8 mouse cellular contexts compared by ENCODE assay signal in genomic region chr10:70097291-70097901, GRCm38 (mm10). TPM values are rescaled to one million over a fixed set of nuclear protein-coding genes. Genes with fewer than 3 reads are reported as not detected.
A peak's percentile ranks its signal among the peaks of the same experiment; 100 is the strongest.
DNase-seq lines count a peak whose midpoint lies in the region; ATAC-seq and TF ChIP-seq lines count a peak whose summit lies in the region.

No protein-coding gene starts in this region.

- H3K9ac ChIP-seq in intestine, postnatal 0 days (ENCODE audit: low read depth, low read length): peak overlapping the region; percentile 82
- peak overlapping the region; percentile 91 for H3K9ac ChIP-seq in liver, embryonic 14.5 days (replicated peaks)

- H3K4me3 ChIP-seq in bone marrow macrophage, adult 2 months (ENCODE audit: insufficient read depth, low read length): peak overlapping the region; percentile 80
- peak overlapping the region; percentile 91 for H3K4me3 ChIP-seq in intestine, postnatal 0 days (ENCODE audit: low read depth, low read length)
- H3K4me3 ChIP-seq in liver, embryonic 14.5 days (ENCODE audit: insufficient read depth in 1 of 2, low read depth in 2 of 2, low read length in 2 of 2): peak overlapping the region; percentile 91 to 98

- H3K4me1 ChIP-seq in bone marrow macrophage, adult 2 months (ENCODE audit: control insufficient read depth, insufficient read depth, low read length): peaks cover 14% of the 10 kb centered on the region
- H3K4me1 ChIP-seq in intestine, postnatal 0 days (replicated peaks; ENCODE audit: control insufficient read depth, insufficient read depth, low read length): 0 out of 2 replicates have a peak, but pooled peaks cover 5% of the 10 kb centered on the region
- peaks cover 10 to 29% of the 10 kb centered on the region in 2 experiments for H3K4me1 ChIP-seq in liver, embryonic 14.5 days (replicated peaks; ENCODE audit: control insufficient read depth in 2 of 2, insufficient read depth in 2 of 2, low read length in 1 of 2)

- WGBS in intestine, postnatal 0 days: under 1% methylated on average over 53 of the region's 58 CpGs
- 0% methylated on average over 54 of the region's 58 CpGs for WGBS in liver, embryonic 14.5 days (ENCODE audit: insufficient replicate concordance)

- TF ChIP-seq POLR2A in bone marrow macrophage, adult 2 months (IDR thresholded peaks at IDR 0.05; ENCODE audit: borderline replicate concordance, low read depth, low read length): no peak

- TF ChIP-seq CTCF in bone marrow macrophage, adult 2 months (IDR thresholded peaks at IDR 0.05; ENCODE audit: low read depth, low read length): no peak
- peak; percentile 14; the same call in 1 of the 2 replicates for TF ChIP-seq CTCF in intestine, postnatal 0 days (IDR thresholded peaks at IDR 0.05; ENCODE audit: low read depth)
- no peak for TF ChIP-seq CTCF in liver, embryonic 14.5 days (IDR thresholded peaks at IDR 0.05; ENCODE audit: low read depth)

- peak; percentile 5; the same call in 1 of the 2 replicates for ATAC-seq in frontal cortex, adult (ENCODE audit: low TSS enrichment)
- peak; percentile 12; the same call in 1 of the 2 replicates for ATAC-seq in intestine, postnatal 0 days
- peak; percentile 28 for ATAC-seq in liver, embryonic 14.5 days (ENCODE audit: insufficient read depth)

- no peaks in the 10 kb centered on the region for H3K36me3 ChIP-seq in intestine, postnatal 0 days (ENCODE audit: control insufficient read depth, insufficient read depth)
- H3K36me3 ChIP-seq in liver, embryonic 14.5 days (replicated peaks; ENCODE audit: control insufficient read depth, insufficient read depth, low read depth): no peaks in the 10 kb centered on the region; the same call in 1 of the 2 replicates

- H3K27ac ChIP-seq in bone marrow macrophage, adult 2 months (ENCODE audit: insufficient read depth, low read depth, low read length): no peak overlapping the region
- peak overlapping the region; percentile 92 for H3K27ac ChIP-seq in intestine, postnatal 0 days (ENCODE audit: low read depth, low read length)
- no peak overlapping the region for H3K27ac ChIP-seq in liver, embryonic 14.5 days

- intact Hi-C loops in left cerebral cortex, postnatal 4 days (cut with DNase I): loop anchor here (10.0 kb wide), 2 partner anchors 73 to 197 kb away; no protein-coding TSS in a partner anchor

- no peak for TF ChIP-seq EP300 in liver, embryonic 14.5 days (IDR thresholded peaks at IDR 0.05; ENCODE audit: low read depth)

- peak overlapping the region; percentile 93 for H3K4me2 ChIP-seq in intestine, postnatal 0 days (replicated peaks; ENCODE audit: low read depth)
- H3K4me2 ChIP-seq in liver, embryonic 14.5 days (ENCODE audit: low read depth): peak overlapping the region; percentile 96

- H3K9me3 ChIP-seq in intestine, postnatal 0 days (ENCODE audit: control insufficient read depth): no peaks in the 10 kb centered on the region
- H3K9me3 ChIP-seq in liver, embryonic 14.5 days (ENCODE audit: control insufficient read depth, low read length): no peaks in the 10 kb centered on the region

- H3K27me3 ChIP-seq in intestine, postnatal 0 days (replicated peaks; ENCODE audit: control insufficient read depth, insufficient read depth, low read length): no peaks in the 10 kb centered on the region
- no peaks in the 10 kb centered on the region for H3K27me3 ChIP-seq in liver, embryonic 14.5 days (ENCODE audit: control insufficient read depth, insufficient read depth, low read length)

- peak; percentile 14 for DNase-seq in left cerebral cortex, adult 11 months (ENCODE audit: low spot score)
- no peak for DNase-seq in left cerebral cortex, postnatal 4 days
- DNase-seq in liver, embryonic 14.5 days (ENCODE audit: low read depth in 3 of 3, low spot score in 3 of 3): no peak
- DNase-seq in ovary, postnatal 10 days (ENCODE audit: low spot score): peak; percentile 35
- DNase-seq in MN1 (ENCODE audit: low spot score): no peak

RNA-seq across cellular contexts. Expression of gene Ccdc6, which starts 0.5 kb away (rescaled TPM):
- total RNA-seq in left cerebral cortex, postnatal 4 days (2021): 10 to 100 TPM; 68.1 to 70.5 TPM
- polyA plus RNA-seq in bone marrow macrophage, adult 2 months (2012; ENCODE audit: insufficient read depth, insufficient read length, missing spikeins): 30.5 and 33.8 TPM in 2 replicates
- 8.7 and 10.0 TPM in 2 replicates for polyA plus RNA-seq in intestine, postnatal 0 days (2015; fragmentation: Nextera tagmentation; extraction: Ambion mirVana)
- 6.7 and 8.3 TPM in 2 replicates for polyA plus RNA-seq in liver, embryonic 14.5 days (2012; rRNA removed)
- polyA plus RNA-seq in liver, embryonic 14.5 days (2014; fragmentation: Nextera tagmentation; extraction: Ambion mirVana): 9.5 and 10.7 TPM in 2 replicates

Comparison
In these comparisons a context has a peak if more than half of its experiments do, and no peak if none do; other contexts are left out.
1. DNase-seq: peak in left cerebral cortex, adult 11 months (single experiment) and ovary, postnatal 10 days (single experiment); none in left cerebral cortex, postnatal 4 days (single experiment), liver, embryonic 14.5 days (0 of 3) and MN1 (single experiment).
2. Peak in every context shown above with its lines, with median percentiles within 50 percentile points of each other: H3K4me3 ChIP-seq and ATAC-seq.